Mouse (Mus musculus) thymus, adult 2 months (tissue): ENCODE measurements around the gene Klf3.

Source experiments
- CTCF ChIP-seq: fragments of 200-500 bp; IDR thresholded peaks from 2 replicates; pipeline ENCODE4 v1.5.1; 2012; ENCODE audit warnings: mild to moderate bottlenecking, control low read depth, low read length, moderate library complexity, borderline replicate concordance; ENCODE audit not compliant: control insufficient read depth, poor library complexity, insufficient read depth; ENCODE audit errors: extremely low read depth
- POLR2A ChIP-seq: fragments of 200-500 bp; IDR thresholded peaks from 2 replicates; pipeline ENCODE4 v1.6.1; 2012; ENCODE audit warnings: mild to moderate bottlenecking, low read length, control low read depth, moderate library complexity; ENCODE audit not compliant: control insufficient read depth, poor library complexity, insufficient read depth; ENCODE audit errors: extremely low read depth

DNA sequence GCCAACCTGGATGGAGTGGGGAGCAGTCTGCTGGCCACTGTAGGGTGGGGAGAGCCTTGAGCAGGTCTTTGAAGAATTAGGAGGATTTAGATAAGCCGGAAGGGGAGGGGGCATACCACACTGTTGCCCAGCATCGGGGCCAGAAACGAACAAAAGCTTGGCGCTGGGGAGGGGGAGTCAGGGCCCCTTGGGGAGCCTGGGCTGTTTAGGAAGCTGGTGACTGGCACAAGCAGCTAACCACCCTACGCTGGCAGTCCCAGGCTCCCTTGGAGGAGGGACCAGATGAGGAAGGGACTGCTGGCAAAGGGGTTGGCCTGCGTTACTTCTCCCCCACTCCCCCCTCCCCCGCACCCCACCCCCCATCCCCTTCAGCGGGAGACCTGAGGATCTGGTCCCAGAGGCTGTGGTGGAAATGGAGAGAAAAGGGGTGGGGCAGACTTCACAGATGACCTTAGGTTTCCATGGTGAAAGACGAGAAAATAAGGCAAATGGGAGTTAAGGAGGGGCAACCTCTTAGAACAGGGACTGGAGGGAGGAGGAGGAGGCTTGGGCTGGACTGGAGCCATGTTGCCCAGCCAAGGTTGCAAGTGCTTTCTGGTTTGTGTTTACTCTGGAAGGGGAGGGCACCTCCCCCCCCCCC, 7.8 kb downstream of the Klf3 start:
- TF ChIP-seq CTCF: no peak
- TF ChIP-seq POLR2A: no peak
